Mouse (Mus musculus): ENCODE measurements around the gene Swap70.

DNA sequence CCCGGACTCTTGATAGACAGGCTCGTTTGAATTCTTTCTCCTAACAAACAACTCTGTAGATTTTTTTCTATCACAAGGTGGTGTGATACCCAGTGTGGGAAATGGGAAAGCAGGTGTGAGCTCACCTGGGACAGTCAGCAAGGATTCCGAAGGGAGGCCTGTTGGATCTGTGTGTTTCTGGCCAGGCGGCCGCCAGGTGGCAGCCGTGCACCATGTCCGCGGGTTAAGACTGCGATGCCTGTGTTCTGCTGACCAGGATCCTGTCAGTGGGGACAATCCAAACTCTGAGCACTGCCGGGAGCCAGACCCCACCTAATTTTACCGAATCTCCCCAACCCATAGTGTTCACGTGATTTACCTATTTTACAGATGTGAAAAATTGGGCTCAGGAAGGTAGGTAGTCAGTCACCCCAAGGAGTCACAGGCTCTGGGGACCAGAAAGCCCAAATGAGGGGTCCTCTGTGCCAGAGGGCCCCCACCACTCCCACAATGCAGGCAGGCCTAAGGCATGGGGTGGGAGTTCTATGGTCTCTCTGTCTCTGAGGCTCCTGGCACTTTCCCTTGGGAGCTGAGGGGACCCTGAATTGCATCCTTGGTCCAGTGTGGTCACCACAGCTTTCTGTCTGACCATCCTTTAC, 65.4 kb downstream of the Swap70 start:
- no peak for TF ChIP-seq MXI1 (IDR thresholded peaks at IDR 0.05; ENCODE audit: low read depth, low read length)
- peak; percentile 93 to 98 (median 95) for TF ChIP-seq CTCF (IDR thresholded peaks at IDR 0.05 in 2 of 3, conservative IDR thresholded peaks at IDR 0.05 in 1 of 3; ENCODE audit: control insufficient read depth in 1 of 3, insufficient read depth in 1 of 3, low read depth in 2 of 3, low read length in 3 of 3, poor library complexity in 1 of 3, severe bottlenecking in 1 of 3)
- no peak for TF ChIP-seq POLR2A (IDR thresholded peaks at IDR 0.05; ENCODE audit: control insufficient read depth in 1 of 2, insufficient read depth in 1 of 2, low read depth in 1 of 2, low read length in 2 of 2, poor library complexity in 1 of 2)
- no peak for TF ChIP-seq MAFK (IDR thresholded peaks at IDR 0.05; ENCODE audit: borderline replicate concordance, low read depth, low read length)
- no peak for TF ChIP-seq ETS1 (IDR thresholded peaks at IDR 0.05; ENCODE audit: low read depth, low read length)
- TF ChIP-seq TAL1 (IDR thresholded peaks at IDR 0.05; ENCODE audit: low read length) = no peak
- no peak for TF ChIP-seq EP300 (IDR thresholded peaks at IDR 0.05; ENCODE audit: low read depth in 1 of 2, low read length in 2 of 2)
- no peak for TF ChIP-seq TBP (IDR thresholded peaks at IDR 0.05; ENCODE audit: low read depth, low read length)
- TF ChIP-seq CHD2 (IDR thresholded peaks at IDR 0.05; ENCODE audit: low read length) = no peak
- no peak for TF ChIP-seq POLR2AphosphoS5 (IDR thresholded peaks at IDR 0.05; ENCODE audit: borderline replicate concordance, low read depth, low read length)
- no peak for TF ChIP-seq HCFC1 (IDR thresholded peaks at IDR 0.05; ENCODE audit: low read depth, low read length)
- peak; percentile 89 for TF ChIP-seq ZC3H11A (IDR thresholded peaks at IDR 0.05; ENCODE audit: low read depth, low read length)
- no peak; the same call in 1 of the 2 replicates for TF ChIP-seq ELF1 (IDR thresholded peaks at IDR 0.05; ENCODE audit: low read depth, low read length)
- no peak for TF ChIP-seq JUND (IDR thresholded peaks at IDR 0.05; ENCODE audit: low read depth, low read length)
